In the genomic region with DNA sequence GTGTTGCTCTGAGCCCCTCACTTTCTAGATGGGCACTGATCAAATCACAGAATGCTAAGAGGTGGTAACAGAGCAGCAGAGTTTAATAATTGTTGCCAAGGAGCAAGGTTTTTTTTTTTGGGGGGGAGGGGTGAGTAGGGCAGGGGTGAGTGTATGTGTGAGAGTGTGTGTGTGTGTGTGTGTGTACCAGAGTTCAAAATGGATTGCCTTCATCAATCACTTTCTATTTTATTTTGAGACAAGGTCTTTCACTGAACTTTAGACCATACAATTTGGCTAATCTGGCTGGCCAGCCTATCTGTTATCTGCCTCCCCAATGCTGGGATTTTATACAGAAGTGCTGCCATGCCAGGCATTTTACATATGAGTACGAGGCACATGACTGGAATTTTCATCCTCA, we compare ENCODE assay signal across 24 mouse cellular contexts. TPM values are rescaled to one million over a fixed set of nuclear protein-coding genes. Genes with fewer than 3 reads are reported as not detected.
"Had no signal": no experiment of that assay in that cellular context is flagged by ENCODE, and none has a peak within 500 bp of the region (broad histone marks: within the 10 kb centered on the region; RNA-seq: fewer than 3 reads in every experiment).

No protein-coding gene starts in this region.

- H3K4me3 ChIP-seq: neural tube, embryonic 13.5 days; neural tube, embryonic 15.5 days; stomach, embryonic 15.5 days had no signal

- H3K27me3 ChIP-seq: neural tube, embryonic 13.5 days; neural tube, embryonic 15.5 days; stomach, embryonic 15.5 days had no signal

- H3K9me3 ChIP-seq: neural tube, embryonic 13.5 days; neural tube, embryonic 15.5 days; stomach, embryonic 15.5 days had no signal

- H3K4me1 ChIP-seq: neural tube, embryonic 13.5 days; neural tube, embryonic 15.5 days; stomach, embryonic 15.5 days had no signal

- H3K9ac ChIP-seq: neural tube, embryonic 13.5 days; neural tube, embryonic 15.5 days; stomach, embryonic 15.5 days had no signal

- DNase-seq: retina, postnatal 1 day; right cerebral cortex, adult 18-20 months; right cerebral cortex, postnatal 14 days; right cerebral cortex, postnatal 25 days; right cerebral cortex, postnatal 4 days; spleen, adult 18-20 months; thymus, adult 18-20 months; thymus, adult 2 months; thymus, postnatal 14 days; thymus, postnatal 25 days; thymus, postnatal 36 days; thymus, postnatal 4 days had no signal

- H3K27ac ChIP-seq: neural tube, embryonic 13.5 days; neural tube, embryonic 15.5 days; stomach, embryonic 15.5 days; stomach, postnatal 0 days had no signal

- H3K4me2 ChIP-seq: neural tube, embryonic 13.5 days; neural tube, embryonic 15.5 days; stomach, embryonic 15.5 days had no signal

RNA-seq across cellular contexts. Expression of gene Gm28051, which starts 57.3 kb away (rescaled TPM):
- total RNA-seq: neutrophil, adult 5-6 weeks had no signal
- polyA plus RNA-seq: neural tube, embryonic 13.5 days; neural tube, embryonic 14.5 days; neural tube, embryonic 15.5 days; small intestine, adult 2 months; spleen, adult 2 months; stomach, embryonic 14.5 days; stomach, embryonic 15.5 days; stomach, embryonic 16.5 days; stomach, postnatal 0 days; thymus, adult 2 months; thymus, postnatal 0 days; urinary bladder, adult 2 months had no signal
